Mouse (Mus musculus) embryonic facial prominence, embryonic 11.5 days (tissue): ENCODE results near the gene Has3. TPM values are rescaled to one million over a fixed set of nuclear protein-coding genes. Genes with fewer than 3 reads are reported as not detected.

Source experiments
- ATAC-seq: fragments of 200-750 bp; cut with Nextera tagmentation; replicated peaks from 2 replicates; pipeline ENCODE4 v1.8.0; 2017; ENCODE audit warnings: low read depth; ENCODE audit not compliant: insufficient number of reproducible peaks, low FRiP score, low TSS enrichment
- DNase-seq: peaks from one replicate; pipeline ENCODE4 v3.0.0-alpha.2; 2015; ENCODE audit warnings: low spot score
- H3K27ac ChIP-seq: fragments of 300-500 bp; sonication (generic); replicated peaks from 2 replicates; pipeline ENCODE4 v1.5.1; 2014; ENCODE audit warnings: mild to moderate bottlenecking, low read depth, low read length, control low read depth
- H3K27me3 ChIP-seq: fragments of 300-500 bp; sonication (generic); 2 replicates; pipeline ENCODE4 v1.6.1; 2014; ENCODE audit warnings: mild to moderate bottlenecking, low read length, moderate library complexity, mixed read lengths; ENCODE audit not compliant: control insufficient read depth, insufficient read depth
- H3K36me3 ChIP-seq: fragments of 300-500 bp; sonication (generic); replicated peaks from 2 replicates; pipeline ENCODE4 v1.6.1; 2014; ENCODE audit warnings: low read depth, mild to moderate bottlenecking, low read length, moderate library complexity, mixed read lengths; ENCODE audit not compliant: control insufficient read depth, insufficient read depth
- H3K4me1 ChIP-seq: fragments of 300-500 bp; sonication (generic); 2 replicates; pipeline ENCODE4 v1.6.1; 2014; ENCODE audit warnings: low read length, mixed read lengths; ENCODE audit not compliant: control insufficient read depth, insufficient read depth
- H3K4me2 ChIP-seq: fragments of 300-500 bp; sonication (generic); 2 replicates; pipeline ENCODE4 v1.6.1; 2014; ENCODE audit warnings: low read depth, mild to moderate bottlenecking, control low read depth, low read length, moderate library complexity
- H3K4me3 ChIP-seq: fragments of 300-500 bp; sonication (generic); 2 replicates; pipeline ENCODE4 v1.5.1; 2014; ENCODE audit warnings: low read depth, low read length, control low read depth
- H3K9ac ChIP-seq: fragments of 300-500 bp; sonication (generic); replicated peaks from 2 replicates; pipeline ENCODE4 v1.6.1; 2014; ENCODE audit warnings: mild to moderate bottlenecking, control low read depth, low read length
- H3K9me3 ChIP-seq: fragments of 300-500 bp; sonication (generic); replicated peaks from 2 replicates; pipeline ENCODE4 v1.6.1; 2016; ENCODE audit warnings: mild to moderate bottlenecking, low read length, inconsistent platforms, mixed read lengths; ENCODE audit not compliant: control insufficient read depth
- WGBS: fragments of 180-500 bp; shearing (Covaris S2); extraction: QIAGEN DNeasy Blood & Tissue Kit; methylation state at CpG from one replicate; pipeline ENCODE4 v1.1.7; 2014; 5-methylcytosine and 5-hydroxymethylcytosine counted together
- polyA plus RNA-seq: library from polyadenylated mRNA; unstranded; fragments of >200 nt; fragmentation: Nextera tagmentation; extraction: Ambion mirVana; gene quantifications from 2 replicates; pipeline ENCODE4 v1.2.1, GENCODE M21; 2014

Has3 gene
- polyA plus RNA-seq, 1 experiment from 2014 or later, result 0.31 TPM

DNA sequence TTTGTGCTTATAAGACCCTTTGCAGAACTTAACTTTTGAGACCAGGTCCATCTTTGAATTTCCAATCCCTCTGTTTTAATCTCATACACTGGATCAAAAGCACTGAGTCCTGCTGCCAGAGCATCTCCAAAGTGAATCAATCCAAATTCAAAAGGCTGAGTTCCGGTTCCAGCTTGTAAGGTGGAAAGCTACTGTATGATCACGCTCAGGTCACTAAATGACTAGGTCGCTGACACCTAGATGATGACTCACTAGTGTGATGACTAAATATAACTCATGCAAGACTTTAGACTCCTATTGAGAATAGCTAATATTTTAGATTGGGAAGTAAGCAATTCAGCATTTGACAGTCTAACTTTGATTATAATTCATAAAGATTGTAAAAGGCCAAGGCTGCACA lies 18.8 kb downstream of the Has3 start:
- WGBS, result 86% methylated on average over 3 of the region's 3 CpGs

DNA sequence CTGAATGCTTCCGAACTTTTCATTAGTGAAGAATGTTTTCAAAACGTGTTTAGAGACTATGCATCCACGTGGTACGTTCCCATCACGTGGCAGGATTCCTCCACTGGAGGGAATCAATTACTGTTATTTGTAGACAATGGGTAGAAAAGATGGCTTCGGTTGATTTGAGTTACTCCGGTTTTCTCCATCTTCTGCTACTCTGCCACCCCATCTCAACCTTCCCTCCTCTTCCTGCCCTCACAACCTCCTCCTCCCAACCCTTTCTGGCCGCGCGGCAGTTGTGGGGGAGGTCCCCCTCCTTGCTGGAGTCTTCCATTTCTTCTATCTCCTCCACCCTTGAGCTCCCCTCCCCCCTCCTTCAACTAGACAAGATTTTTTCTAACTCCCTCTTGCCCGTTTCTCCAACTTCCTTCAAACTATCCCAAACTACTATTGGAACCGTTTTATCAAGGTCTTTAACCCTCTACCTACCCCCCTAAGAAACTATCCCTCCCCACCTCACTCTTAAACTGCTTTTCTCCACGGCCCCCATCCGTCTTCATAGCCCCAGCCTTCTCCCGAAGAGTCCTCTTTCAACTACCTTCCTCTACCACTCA lies 22.3 kb downstream of the Has3 start:
- no peaks in the 10 kb centered on the region; the same call in 1 of the 2 replicates for H3K36me3 ChIP-seq
- H3K4me1 ChIP-seq, result no peaks in the 10 kb centered on the region
- H3K9ac ChIP-seq, result peak overlapping the region; percentile 97
- peak overlapping the region; percentile 65 for H3K4me2 ChIP-seq
- WGBS, result under 1% methylated on average over 15 of the region's 15 CpGs
- no peak for ATAC-seq
- no peaks in the 10 kb centered on the region for H3K27me3 ChIP-seq
- DNase-seq, result peak; percentile 69
- peak overlapping the region; percentile 84 for H3K4me3 ChIP-seq
- H3K27ac ChIP-seq, result peak overlapping the region; percentile 94
- no peaks in the 10 kb centered on the region for H3K9me3 ChIP-seq

More for the DNA sequence above, 18.8 kb downstream of the Has3 start:
- Histone ChIP-seq H3K4me3 (no peak overlapping the region), H3K4me2 (no peak overlapping the region), H3K36me3 (peaks cover 12% of the 10 kb centered on the region), H3K4me1 (no peaks in the 10 kb centered on the region), H3K9ac (no peak overlapping the region), H3K27me3 (no peaks in the 10 kb centered on the region), H3K9me3 (no peaks in the 10 kb centered on the region), H3K27ac (no peak overlapping the region)
- no peak for ATAC-seq
- no peak for DNase-seq

DNA sequence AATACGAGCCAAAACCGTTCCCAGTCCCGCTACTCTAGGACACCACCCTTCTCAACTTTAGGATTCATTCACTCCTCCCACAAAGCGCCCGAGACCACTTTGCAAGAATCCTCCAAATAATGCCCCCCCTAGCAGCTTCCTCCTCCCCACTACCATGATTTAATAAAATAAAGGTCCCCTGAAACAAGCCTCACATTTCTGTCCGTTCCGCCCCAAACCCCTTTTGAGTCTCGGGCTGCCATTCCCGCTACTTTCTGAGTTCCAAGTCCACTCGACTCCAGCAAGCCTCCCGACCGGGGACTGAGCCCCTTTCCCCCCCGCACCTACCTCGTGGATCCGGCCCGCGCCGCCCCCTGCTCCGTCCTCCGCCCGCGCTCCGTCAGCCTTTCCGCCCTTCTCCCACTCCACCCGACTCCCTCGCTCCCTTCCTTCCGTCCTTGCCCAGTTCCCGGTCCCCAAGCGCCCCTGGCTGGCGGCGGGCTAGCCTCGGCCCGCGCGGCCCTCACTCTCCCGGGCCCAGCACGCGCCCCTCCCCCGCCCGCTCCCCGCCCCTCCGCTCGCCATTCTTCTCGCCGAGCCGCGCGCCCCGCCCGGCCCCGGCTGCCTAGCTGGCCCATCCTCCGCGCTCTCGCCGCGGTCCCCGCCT lies 22.9 kb downstream of the Has3 start:
- H3K27me3 ChIP-seq, result no peaks in the 10 kb centered on the region
- peak overlapping the region; percentile 65 for H3K4me2 ChIP-seq
- H3K4me1 ChIP-seq, result no peaks in the 10 kb centered on the region
- WGBS, result under 1% methylated on average over 55 of the region's 57 CpGs
- peak; percentile 74 for ATAC-seq
- peak overlapping the region; percentile 84 for H3K4me3 ChIP-seq
- no peaks in the 10 kb centered on the region for H3K9me3 ChIP-seq
- H3K27ac ChIP-seq, result peak overlapping the region; percentile 94
- H3K36me3 ChIP-seq, result no peaks in the 10 kb centered on the region; the same call in 1 of the 2 replicates
- peak overlapping the region; percentile 97 for H3K9ac ChIP-seq
- DNase-seq, result peak; percentile 67

DNA sequence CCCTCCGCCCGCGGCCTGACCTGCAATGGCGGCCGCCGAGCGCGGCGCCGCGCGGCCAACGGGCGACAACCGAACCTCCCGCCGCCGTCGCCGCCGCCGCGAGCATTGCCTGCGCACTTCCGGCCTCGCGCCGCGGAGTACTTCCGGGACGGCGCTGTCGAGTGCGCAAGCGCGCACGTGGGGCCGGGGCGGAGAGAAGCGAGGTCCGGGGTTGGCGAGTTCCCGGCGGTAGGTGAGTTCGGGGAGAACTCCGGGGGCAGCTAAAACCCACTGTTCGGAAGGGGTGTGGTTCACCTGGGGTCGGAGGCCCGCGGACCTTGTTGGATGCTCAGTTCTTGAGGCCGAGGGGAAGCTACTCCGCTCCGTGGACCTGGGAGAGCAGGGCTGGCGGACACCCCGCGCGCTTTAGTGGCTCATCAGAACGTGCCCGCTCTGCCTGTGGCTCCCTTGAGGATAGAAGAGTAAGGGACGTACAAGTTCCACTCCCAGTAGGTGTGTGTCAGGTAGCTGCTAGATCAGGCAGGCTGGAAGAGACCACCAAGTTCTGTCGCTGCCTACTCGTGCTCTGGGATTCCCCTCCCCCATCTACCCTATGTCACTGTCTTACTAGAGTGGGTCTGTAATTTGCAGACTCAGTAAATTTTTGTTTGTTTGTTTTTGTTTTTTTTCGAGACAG lies 23.6 kb downstream of the Has3 start, which contains the start of gene Utp4:
Gene Utp4 (plus strand): TSS at position 156 of the 676 bp plus-strand sequence.
- ATAC-seq (peak; percentile 90), DNase-seq (peak; percentile 90)
- no peaks in the 10 kb centered on the region for H3K9me3 ChIP-seq
- peak within 1 kb of the TSS; percentile 65 for H3K4me2 ChIP-seq
- peak within 1 kb of the TSS; percentile 84 for H3K4me3 ChIP-seq
- no peaks in the 10 kb centered on the region for H3K4me1 ChIP-seq
- H3K36me3 ChIP-seq, result no peaks in the 10 kb centered on the region; the same call in 1 of the 2 replicates
- no peaks in the 10 kb centered on the region for H3K27me3 ChIP-seq
- under 1% methylated on average over 62 of the region's 63 CpGs for WGBS
- H3K27ac ChIP-seq, result peak within 1 kb of the TSS; percentile 94
- H3K9ac ChIP-seq, result peak within 1 kb of the TSS; percentile 97

DNA sequence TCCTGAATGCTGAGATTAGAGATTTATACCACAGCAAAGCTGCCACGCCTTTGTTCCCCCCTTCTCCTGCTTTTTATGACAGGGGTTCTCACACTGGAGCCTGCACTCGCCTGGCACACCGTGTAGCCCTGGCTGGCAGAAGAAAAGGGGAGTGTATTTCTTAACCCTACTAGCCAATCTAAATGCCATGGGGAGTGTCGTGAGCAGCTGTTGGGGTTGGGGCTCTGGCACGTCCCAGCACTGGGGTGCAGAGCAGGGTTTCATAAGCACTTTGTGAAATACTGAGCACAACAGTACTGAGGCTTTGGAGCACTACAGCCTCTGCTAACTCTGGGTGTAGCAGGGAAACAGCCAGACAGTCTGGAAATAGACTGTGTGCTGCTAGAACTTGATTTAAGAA lies 29.4 kb downstream of the Has3 start:
- H3K9ac ChIP-seq, result no peak overlapping the region
- peaks cover 3% of the 10 kb centered on the region for H3K36me3 ChIP-seq
- no peak overlapping the region for H3K4me2 ChIP-seq
- WGBS, result 89% methylated on average over 5 of the region's 5 CpGs
- no peaks in the 10 kb centered on the region for H3K4me1 ChIP-seq
- H3K9me3 ChIP-seq, result no peaks in the 10 kb centered on the region
- no peaks in the 10 kb centered on the region for H3K27me3 ChIP-seq
- no peak overlapping the region for H3K27ac ChIP-seq
- no peak overlapping the region for H3K4me3 ChIP-seq
- no peak for ATAC-seq
- DNase-seq, result no peak

DNA sequence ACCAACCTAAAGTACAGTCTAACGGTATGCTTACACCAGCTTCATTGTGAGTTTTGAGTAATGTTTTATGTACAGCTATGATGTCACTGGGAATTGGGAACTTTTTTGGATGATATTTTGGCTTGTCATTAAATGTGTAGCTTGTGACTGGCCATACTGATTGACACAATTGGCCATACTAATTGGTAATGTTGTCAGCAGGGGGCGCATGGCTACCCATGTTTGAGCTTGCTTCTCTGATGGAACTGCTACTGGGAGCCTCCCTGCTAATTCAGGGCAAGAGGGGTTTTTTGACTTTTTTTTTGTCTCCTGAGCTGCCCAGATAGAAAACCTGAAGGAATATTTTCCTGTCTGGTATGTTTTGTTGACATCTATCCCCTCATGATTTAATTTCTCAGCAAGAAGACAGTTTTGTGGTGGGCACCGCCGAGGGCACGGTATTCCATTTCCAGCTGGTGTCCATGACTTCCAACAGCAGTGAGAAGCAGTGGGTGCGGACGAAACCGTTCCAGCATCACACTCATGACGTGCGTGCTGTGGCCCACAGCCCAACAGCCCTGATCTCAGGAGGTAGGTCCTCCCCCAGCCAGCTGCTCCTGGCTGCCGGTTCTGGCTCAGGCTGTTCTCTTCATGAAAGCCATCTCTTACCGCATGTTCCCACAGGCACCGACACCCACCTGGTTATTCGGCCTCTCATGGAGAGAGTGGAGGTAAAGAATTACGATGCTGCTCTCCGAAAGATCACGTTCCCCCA lies 35.9 kb downstream of the Has3 start:
- 92% methylated on average over 17 of the region's 17 CpGs for WGBS
- Histone ChIP-seq H3K9ac (no peak overlapping the region), H3K4me2 (no peak overlapping the region), H3K4me1 (no peaks in the 10 kb centered on the region), H3K4me3 (no peak overlapping the region), H3K27ac (no peak overlapping the region), H3K36me3 (peaks cover 7% of the 10 kb centered on the region), H3K9me3 (no peaks in the 10 kb centered on the region), H3K27me3 (no peaks in the 10 kb centered on the region)
- ATAC-seq, result no peak
- peak; percentile 72 for DNase-seq

DNA sequence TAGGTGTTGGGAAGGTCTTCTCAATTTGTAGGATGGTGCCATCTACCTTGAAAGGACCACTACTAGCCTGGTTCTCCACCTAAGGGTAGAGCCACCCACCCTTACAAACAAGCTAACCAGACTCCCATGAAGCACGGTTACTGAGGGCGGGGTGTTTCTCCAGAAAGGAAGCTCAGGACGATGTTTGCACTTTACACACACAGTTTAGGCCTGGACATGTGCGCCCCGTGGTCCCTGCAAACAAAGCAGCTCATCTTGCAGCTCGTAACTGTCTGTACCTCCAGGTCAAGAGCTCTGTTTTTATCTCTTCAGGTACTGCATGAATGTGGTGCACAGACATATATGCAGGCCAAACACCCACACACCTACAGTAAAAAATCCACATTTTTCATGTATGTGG lies 36.6 kb downstream of the Has3 start:
- no peaks in the 10 kb centered on the region for H3K27me3 ChIP-seq
- no peak overlapping the region for H3K4me2 ChIP-seq
- H3K36me3 ChIP-seq, result peaks cover 7% of the 10 kb centered on the region
- H3K27ac ChIP-seq, result no peak overlapping the region
- H3K9me3 ChIP-seq, result no peaks in the 10 kb centered on the region
- WGBS, result 89% methylated on average over 6 of the region's 6 CpGs
- no peak overlapping the region for H3K4me3 ChIP-seq
- H3K4me1 ChIP-seq, result no peaks in the 10 kb centered on the region
- ATAC-seq, result no peak
- DNase-seq, result no peak
- no peak overlapping the region for H3K9ac ChIP-seq
